Mouse (Mus musculus) lung, postnatal 0 days (tissue): ENCODE results near the gene Id3. TPM values are rescaled to one million over a fixed set of nuclear protein-coding genes. Genes with fewer than 3 reads are reported as not detected.

Experiments used
- ATAC-seq: fragments of 200-750 bp; cut with Nextera tagmentation; 2 replicates; pipeline ENCODE4 v1.8.0; 2017; ENCODE audit warnings: moderate library complexity
- DNase-seq: peaks from one replicate; pipeline ENCODE4 v3.0.0-alpha.2; 2016; ENCODE audit warnings: low spot score
- H3K27ac ChIP-seq: fragments of 300-500 bp; sonication (generic); 2 replicates; pipeline ENCODE4 v1.5.1; 2014; ENCODE audit warnings: antibody characterized with exemption, mild to moderate bottlenecking, low read length, mixed read lengths
- H3K27me3 ChIP-seq: fragments of 300-500 bp; sonication (generic); replicated peaks from 2 replicates; pipeline ENCODE4 v1.6.1; 2014; ENCODE audit warnings: low read length, mixed read lengths; ENCODE audit not compliant: insufficient read depth
- H3K36me3 ChIP-seq: fragments of 300-500 bp; sonication (generic); 2 replicates; pipeline ENCODE4 v1.6.1; 2014; ENCODE audit warnings: low read length, mixed read lengths; ENCODE audit not compliant: insufficient read depth
- H3K4me1 ChIP-seq: fragments of 300-500 bp; sonication (generic); 2 replicates; pipeline ENCODE4 v1.6.1; 2014; ENCODE audit warnings: antibody characterized with exemption, low read depth, low read length, mixed read lengths; ENCODE audit not compliant: insufficient read depth
- H3K4me2 ChIP-seq: fragments of 300-500 bp; sonication (generic); replicated peaks from 2 replicates; pipeline ENCODE4 v1.6.1; 2014; ENCODE audit warnings: low read depth, mild to moderate bottlenecking, low read length, moderate library complexity, mixed read lengths
- H3K4me3 ChIP-seq: fragments of 300-500 bp; sonication (generic); 2 replicates; pipeline ENCODE4 v1.5.1; 2014; ENCODE audit warnings: low read depth, low read length
- H3K9ac ChIP-seq: fragments of 300-500 bp; sonication (generic); replicated peaks from 2 replicates; pipeline ENCODE4 v1.6.1; 2014; ENCODE audit warnings: low read depth, mild to moderate bottlenecking
- H3K9me3 ChIP-seq: fragments of 300-500 bp; sonication (generic); 2 replicates; pipeline ENCODE4 v1.6.1; 2016; ENCODE audit warnings: low read length, mixed read lengths
- CTCF ChIP-seq: IDR thresholded peaks from 2 replicates; pipeline ENCODE4 v1.5.1; 2016; ENCODE audit warnings: antibody characterized with exemption, mild to moderate bottlenecking
- EP300 ChIP-seq: IDR thresholded peaks from 2 replicates; pipeline ENCODE4 v1.6.1; 2016; ENCODE audit warnings: antibody characterized with exemption, mild to moderate bottlenecking, control low read depth
- WGBS: fragments of 180-500 bp; shearing (Covaris S2); extraction: QIAGEN DNeasy Blood & Tissue Kit; methylation state at CpG from one replicate; pipeline ENCODE4 v1.1.7; 2014; 5-methylcytosine and 5-hydroxymethylcytosine counted together
- polyA plus RNA-seq: library from polyadenylated mRNA; unstranded; fragments of >200 nt; fragmentation: Nextera tagmentation; extraction: Ambion mirVana; gene quantifications from 2 replicates; pipeline ENCODE4 v1.2.1, GENCODE M21; 2015

Gene Id3
- polyA plus RNA-seq, 1 experiment from 2014 or later = 477 TPM

GRCm38 (mm10) chr4:136112344-136112743, 31.0 kb upstream of the Id3 start:
- TF ChIP-seq CTCF = no peak
- no peak for TF ChIP-seq EP300
- ATAC-seq (no peak), DNase-seq (no peak)
- no peaks in the 10 kb centered on the region for H3K27me3 ChIP-seq
- no peak overlapping the region for H3K4me2 ChIP-seq
- H3K9me3 ChIP-seq = no peaks in the 10 kb centered on the region
- H3K4me1 ChIP-seq = no peaks in the 10 kb centered on the region
- H3K27ac ChIP-seq = no peak overlapping the region
- WGBS = 56% methylated on average over 5 of the region's 5 CpGs
- no peaks in the 10 kb centered on the region for H3K36me3 ChIP-seq
- no peak overlapping the region for H3K9ac ChIP-seq
- no peak overlapping the region for H3K4me3 ChIP-seq

- H3K4me1 ChIP-seq = no peaks in the 10 kb centered on the region
- TF ChIP-seq EP300 (no peak), CTCF (no peak)
- no peak overlapping the region for H3K4me2 ChIP-seq
- no peaks in the 10 kb centered on the region for H3K27me3 ChIP-seq
- WGBS = 66% methylated on average over 5 of the region's 5 CpGs
- no peak overlapping the region for H3K4me3 ChIP-seq
- H3K9me3 ChIP-seq = no peaks in the 10 kb centered on the region
- ATAC-seq (no peak), DNase-seq (no peak)
- H3K27ac ChIP-seq = no peak overlapping the region
- H3K9ac ChIP-seq = no peak overlapping the region
- H3K36me3 ChIP-seq = no peaks in the 10 kb centered on the region
These were observed 28.6 kb upstream of the Id3 start for GRCm38 (mm10) chr4:136114747-136115146.

GRCm38 (mm10) chr4:136117022-136117421, 26.3 kb upstream of the Id3 start:
- no peak overlapping the region for H3K27ac ChIP-seq
- H3K9ac ChIP-seq = no peak overlapping the region
- DNase-seq = peak; percentile 96
- no peaks in the 10 kb centered on the region for H3K36me3 ChIP-seq
- 17% methylated on average over 13 of the region's 13 CpGs for WGBS
- peak; percentile 76; the same call in 1 of the 2 replicates for TF ChIP-seq EP300
- no peak for TF ChIP-seq CTCF
- H3K4me1 ChIP-seq = no peaks in the 10 kb centered on the region
- no peak overlapping the region for H3K4me3 ChIP-seq
- no peaks in the 10 kb centered on the region for H3K9me3 ChIP-seq
- H3K27me3 ChIP-seq = no peaks in the 10 kb centered on the region
- H3K4me2 ChIP-seq = peak overlapping the region; percentile 32
- ATAC-seq = peak; percentile 92

GRCm38 (mm10) chr4:136120041-136120440, 23.3 kb upstream of the Id3 start:
- Histone ChIP-seq H3K36me3 (no peaks in the 10 kb centered on the region), H3K27me3 (no peaks in the 10 kb centered on the region), H3K4me2 (no peak overlapping the region), H3K9me3 (no peaks in the 10 kb centered on the region), H3K4me1 (no peaks in the 10 kb centered on the region), H3K27ac (no peak overlapping the region), H3K9ac (no peak overlapping the region), H3K4me3 (no peak overlapping the region)
- WGBS = 13% methylated on average over 16 of the region's 16 CpGs
- TF ChIP-seq CTCF (no peak), EP300 (no peak)
- ATAC-seq (peak; percentile 36), DNase-seq (peak; percentile 53)

- ATAC-seq = no peak
- WGBS = 87% methylated on average over 3 of the region's 3 CpGs
These were observed 22.1 kb upstream of the Id3 start for GRCm38 (mm10) chr4:136121158-136121557.

GRCm38 (mm10) chr4:136121844-136122468, 21.3 kb upstream of the Id3 start:
- 77% methylated on average over 7 of the region's 7 CpGs for WGBS
- Histone ChIP-seq H3K9ac (no peak overlapping the region), H3K9me3 (no peaks in the 10 kb centered on the region), H3K4me2 (no peak overlapping the region), H3K27ac (no peak overlapping the region), H3K4me3 (no peak overlapping the region), H3K36me3 (no peaks in the 10 kb centered on the region), H3K27me3 (no peaks in the 10 kb centered on the region), H3K4me1 (no peaks in the 10 kb centered on the region)
- ATAC-seq (no peak), DNase-seq (no peak)
- TF ChIP-seq CTCF = no peak
- no peak for TF ChIP-seq EP300

More at GRCm38 (mm10) chr4:136121158-136121557, 22.1 kb upstream of the Id3 start:
- H3K36me3 ChIP-seq = no peaks in the 10 kb centered on the region
- no peaks in the 10 kb centered on the region for H3K9me3 ChIP-seq
- H3K27me3 ChIP-seq = no peaks in the 10 kb centered on the region
- H3K27ac ChIP-seq = no peak overlapping the region
- no peak overlapping the region for H3K4me3 ChIP-seq
- no peaks in the 10 kb centered on the region for H3K4me1 ChIP-seq
- H3K4me2 ChIP-seq = no peak overlapping the region
- no peak for DNase-seq
- no peak overlapping the region for H3K9ac ChIP-seq
- no peak for TF ChIP-seq CTCF
- TF ChIP-seq EP300 = no peak
